Mouse (Mus musculus) heart, adult 2 months (tissue): Measurements from ENCODE around the gene Mesp1.

ENCODE experiments used
- CTCF ChIP-seq: fragments of 200-600 bp; IDR thresholded peaks from 2 replicates; pipeline ENCODE4 v1.8.1; 2022; ENCODE audit warnings: antibody characterized with exemption, mild to moderate bottlenecking, moderate library complexity
- EP300 ChIP-seq: fragments of 200-500 bp; IDR thresholded peaks from 2 replicates; pipeline ENCODE4 v1.6.1; 2011; ENCODE audit warnings: low read depth, low read length, control low read depth; ENCODE audit not compliant: insufficient read depth
- POLR2A ChIP-seq: fragments of 200-500 bp; IDR thresholded peaks from 2 replicates; pipeline ENCODE4 v1.6.1; 2011; ENCODE audit warnings: mild to moderate bottlenecking, low read depth, low read length, control low read depth; ENCODE audit not compliant: insufficient read depth

DNA sequence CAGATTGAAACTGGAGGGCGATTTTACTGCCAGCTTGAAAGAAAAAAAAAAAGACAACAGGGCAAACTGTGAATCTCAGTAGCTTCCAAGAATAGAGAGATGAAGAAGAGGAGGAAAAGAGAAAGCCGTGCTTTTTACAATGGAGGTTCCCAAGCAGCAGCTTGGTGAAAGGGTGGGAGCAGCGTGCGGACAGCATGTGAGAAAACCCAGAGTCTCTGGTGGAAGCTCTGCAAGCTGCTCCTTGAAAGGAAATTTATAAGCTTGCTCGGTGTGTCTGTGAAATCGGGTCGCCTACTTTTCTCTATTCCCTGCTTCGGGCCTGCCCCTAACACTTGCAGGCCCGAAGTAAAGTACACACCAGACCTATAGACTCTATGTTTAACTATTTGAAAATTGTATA, 49.5 kb downstream of the Mesp1 start:
- TF ChIP-seq POLR2A = no peak
- no peak for TF ChIP-seq CTCF
- no peak for TF ChIP-seq EP300
